Mouse (Mus musculus): ENCODE measurements around the gene Gde1. TPM values are rescaled to one million over a fixed set of nuclear protein-coding genes. Genes with fewer than 3 reads are reported as not detected.
A peak's percentile ranks its signal among the peaks of the same experiment; 100 is the strongest.

Gene Gde1
- polyA plus RNA-seq, 1 experiment from 2014 or later: 102 TPM

DNA sequence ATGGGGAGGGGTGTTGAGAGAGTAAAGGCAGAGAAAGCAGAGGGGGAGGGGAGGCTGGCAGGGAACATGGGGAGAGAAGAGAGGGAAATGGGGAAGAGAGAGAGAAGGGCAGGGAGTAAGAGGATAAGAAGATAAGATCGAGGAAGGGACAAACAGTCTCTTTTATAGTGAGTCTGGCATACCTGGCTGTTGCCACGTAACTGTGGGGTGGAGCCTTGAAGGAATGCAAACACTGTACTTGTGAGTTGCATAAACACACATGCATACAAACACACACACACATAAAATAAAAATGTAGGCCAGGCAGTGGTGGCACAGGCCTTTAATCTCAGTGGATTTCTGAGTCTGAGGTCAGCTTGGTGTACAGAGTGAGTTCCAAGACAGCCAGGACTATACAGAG, 1.6 kb upstream of the Gde1 start:
- H3K27ac ChIP-seq (ENCODE audit: low read depth): no peak overlapping the region
- H3K4me1 ChIP-seq (ENCODE audit: insufficient read depth): 0 out of 2 replicates have a peak, but pooled peaks cover 6% of the 10 kb centered on the region
- no peak overlapping the region for H3K4me3 ChIP-seq (ENCODE audit: low read depth, low read length)
- no peak overlapping the region for H3K4me2 ChIP-seq
- no peaks in the 10 kb centered on the region for H3K9me3 ChIP-seq (ENCODE audit: low read depth, low read length)
- H3K27me3 ChIP-seq (ENCODE audit: insufficient read depth, low read length): no peaks in the 10 kb centered on the region
- no peaks in the 10 kb centered on the region for H3K36me3 ChIP-seq (ENCODE audit: insufficient read depth)
- H3K9ac ChIP-seq: no peak overlapping the region
- no peak for TF ChIP-seq CTCF (IDR thresholded peaks at IDR 0.05; ENCODE audit: low read depth)
- WGBS: 54% methylated on average over 2 of the region's 2 CpGs
- DNase-seq: no peak
- no peak for ATAC-seq (ENCODE audit: insufficient read depth)

GRCm38 (mm10) chr7:118706488-118706887, 910 bp upstream of the Gde1 start:
- no peak overlapping the region; the same call in 1 of the 2 replicates for H3K27ac ChIP-seq (ENCODE audit: low read depth)
- H3K4me1 ChIP-seq (ENCODE audit: insufficient read depth): 0 out of 2 replicates have a peak, but pooled peaks cover 6% of the 10 kb centered on the region
- TF ChIP-seq CTCF (IDR thresholded peaks at IDR 0.05; ENCODE audit: low read depth): no peak
- 79% methylated on average over 5 of the region's 5 CpGs for WGBS
- H3K4me2 ChIP-seq: no peak overlapping the region
- ATAC-seq (ENCODE audit: insufficient read depth) (no peak), DNase-seq (no peak)
- no peaks in the 10 kb centered on the region for H3K9me3 ChIP-seq (ENCODE audit: low read depth, low read length)
- peaks cover 3% of the 10 kb centered on the region; the same call in 1 of the 2 replicates for H3K36me3 ChIP-seq (ENCODE audit: insufficient read depth)
- H3K27me3 ChIP-seq (ENCODE audit: insufficient read depth, low read length): no peaks in the 10 kb centered on the region
- H3K9ac ChIP-seq: no peak overlapping the region
- H3K4me3 ChIP-seq (ENCODE audit: low read depth, low read length): no peak overlapping the region

GRCm38 (mm10) chr7:118706051-118706450, 473 bp upstream of the Gde1 start:
- peak; percentile 9; the same call in 1 of the 2 replicates for ATAC-seq (ENCODE audit: insufficient read depth)
- DNase-seq: no peak
- no peak overlapping the region; the same call in 1 of the 2 replicates for H3K27ac ChIP-seq (ENCODE audit: low read depth)

DNA sequence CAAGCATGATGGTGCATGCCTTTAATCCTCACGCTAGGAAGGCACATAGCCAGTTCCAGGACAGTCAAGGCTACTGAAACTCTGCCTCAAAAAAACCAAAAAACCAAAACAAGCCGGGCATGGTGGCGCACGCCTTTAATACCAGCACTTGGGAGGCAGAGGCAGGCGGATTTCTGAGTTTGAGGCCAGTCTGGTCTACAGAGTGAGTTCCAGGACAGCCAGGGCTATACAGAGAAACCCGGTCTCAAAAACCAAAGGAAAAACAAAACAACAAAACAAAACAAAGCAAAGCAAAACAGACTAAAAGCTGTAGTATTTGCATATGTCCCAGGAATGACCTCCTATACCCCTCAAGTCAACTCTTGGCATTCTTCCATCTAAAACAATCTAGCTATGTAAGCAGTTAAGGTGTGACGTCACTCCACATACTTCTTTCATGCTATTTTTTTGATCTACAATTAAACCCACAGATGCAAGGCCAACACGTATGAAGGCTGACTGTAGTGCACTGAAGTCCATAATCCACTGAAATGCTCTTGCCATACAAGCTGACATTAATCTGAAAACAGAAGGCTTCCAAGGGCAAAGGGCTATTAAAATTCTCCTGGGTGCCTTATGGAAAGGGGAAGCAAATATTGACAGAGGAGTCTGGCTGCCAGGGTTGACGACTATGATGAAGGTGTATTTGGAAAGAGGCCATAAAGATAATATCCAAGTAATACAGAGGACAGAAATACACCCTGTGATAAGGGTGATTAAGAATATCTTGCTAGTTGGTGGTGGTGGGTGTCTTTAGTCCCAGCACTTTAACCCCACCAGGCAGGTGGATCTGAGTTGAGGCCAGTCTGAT, 1.4 kb downstream of the Gde1 start:
- 66% methylated on average over 9 of the region's 9 CpGs for WGBS
- Histone ChIP-seq H3K9ac (peak overlapping the region; percentile 83; the same call in 1 of the 2 replicates), H3K4me1 (ENCODE audit: insufficient read depth) (0 out of 2 replicates have a peak, but pooled peaks cover 6% of the 10 kb centered on the region), H3K4me3 (ENCODE audit: low read depth, low read length) (peak overlapping the region; percentile 87), H3K36me3 (ENCODE audit: insufficient read depth) (peaks cover 3% of the 10 kb centered on the region; the same call in 1 of the 2 replicates), H3K27me3 (ENCODE audit: insufficient read depth, low read length) (no peaks in the 10 kb centered on the region), H3K9me3 (ENCODE audit: low read depth, low read length) (no peaks in the 10 kb centered on the region), H3K4me2 (peak overlapping the region; percentile 70), H3K27ac (ENCODE audit: low read depth) (peak overlapping the region; percentile 83; the same call in 1 of the 2 replicates)
- DNase-seq (peak; percentile 68), ATAC-seq (ENCODE audit: insufficient read depth) (no peak)
- no peak for TF ChIP-seq CTCF (IDR thresholded peaks at IDR 0.05; ENCODE audit: low read depth)

More at GRCm38 (mm10) chr7:118706051-118706450, 473 bp upstream of the Gde1 start:
- Histone ChIP-seq H3K4me3 (ENCODE audit: low read depth, low read length) (peak overlapping the region; percentile 87), H3K4me1 (ENCODE audit: insufficient read depth) (0 out of 2 replicates have a peak, but pooled peaks cover 6% of the 10 kb centered on the region), H3K4me2 (peak overlapping the region; percentile 70), H3K9me3 (ENCODE audit: low read depth, low read length) (no peaks in the 10 kb centered on the region), H3K36me3 (ENCODE audit: insufficient read depth) (peaks cover 3% of the 10 kb centered on the region; the same call in 1 of the 2 replicates), H3K9ac (peak overlapping the region; percentile 83; the same call in 1 of the 2 replicates), H3K27me3 (ENCODE audit: insufficient read depth, low read length) (no peaks in the 10 kb centered on the region)
- no peak for TF ChIP-seq CTCF (IDR thresholded peaks at IDR 0.05; ENCODE audit: low read depth)
- 30% methylated on average over 6 of the region's 6 CpGs for WGBS

GRCm38 (mm10) chr7:118703144-118703561, 2.4 kb downstream of the Gde1 start:
- ATAC-seq (ENCODE audit: insufficient read depth): no peak
- Histone ChIP-seq H3K27ac (ENCODE audit: low read depth) (no peak overlapping the region), H3K4me1 (ENCODE audit: insufficient read depth) (0 out of 2 replicates have a peak, but pooled peaks cover 6% of the 10 kb centered on the region), H3K27me3 (ENCODE audit: insufficient read depth, low read length) (no peaks in the 10 kb centered on the region), H3K36me3 (ENCODE audit: insufficient read depth) (peaks cover 7% of the 10 kb centered on the region), H3K4me2 (no peak overlapping the region), H3K4me3 (ENCODE audit: low read depth, low read length) (no peak overlapping the region), H3K9ac (no peak overlapping the region), H3K9me3 (ENCODE audit: low read depth, low read length) (no peaks in the 10 kb centered on the region)
- peak; percentile 33 for DNase-seq
- WGBS: 79% methylated on average over 15 of the region's 15 CpGs
- TF ChIP-seq CTCF (IDR thresholded peaks at IDR 0.05; ENCODE audit: low read depth): no peak

DNA sequence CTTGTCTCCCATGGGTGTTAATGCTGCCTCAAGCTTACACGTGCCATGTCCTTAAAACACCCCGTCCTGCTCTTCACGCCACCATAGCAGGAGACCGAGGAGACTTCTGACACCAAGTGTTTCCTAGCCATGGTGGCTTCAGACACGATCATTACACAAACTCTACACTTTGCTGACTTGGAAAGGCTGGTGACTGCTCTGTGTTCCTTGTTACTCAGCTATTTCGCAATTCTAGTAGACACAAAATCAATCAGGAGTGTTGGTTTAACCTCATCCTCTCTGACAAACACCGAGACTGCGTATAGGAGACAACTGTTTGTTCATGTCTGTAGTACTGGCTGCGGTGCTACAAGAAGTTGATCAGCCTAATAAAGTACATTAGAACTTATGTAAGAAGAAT, 6.7 kb downstream of the Gde1 start:
- no peaks in the 10 kb centered on the region for H3K27me3 ChIP-seq (ENCODE audit: insufficient read depth, low read length)
- no peaks in the 10 kb centered on the region for H3K4me1 ChIP-seq (ENCODE audit: insufficient read depth)
- no peak for ATAC-seq (ENCODE audit: insufficient read depth)
- no peak overlapping the region for H3K4me3 ChIP-seq (ENCODE audit: low read depth, low read length)
- no peak for TF ChIP-seq CTCF (IDR thresholded peaks at IDR 0.05; ENCODE audit: low read depth)
- no peaks in the 10 kb centered on the region for H3K9me3 ChIP-seq (ENCODE audit: low read depth, low read length)
- DNase-seq: no peak
- H3K27ac ChIP-seq (ENCODE audit: low read depth): no peak overlapping the region
- peaks cover 38% of the 10 kb centered on the region for H3K36me3 ChIP-seq (ENCODE audit: insufficient read depth)
- no peak overlapping the region for H3K4me2 ChIP-seq
- H3K9ac ChIP-seq: no peak overlapping the region
- 82% methylated on average over 9 of the region's 9 CpGs for WGBS

GRCm38 (mm10) chr7:118697168-118697567, 8.4 kb downstream of the Gde1 start:
- 72% methylated on average over 4 of the region's 4 CpGs for WGBS
- no peak for ATAC-seq (ENCODE audit: insufficient read depth)
- no peak for TF ChIP-seq CTCF (IDR thresholded peaks at IDR 0.05; ENCODE audit: low read depth)
- H3K4me2 ChIP-seq: no peak overlapping the region
- H3K9me3 ChIP-seq (ENCODE audit: low read depth, low read length): no peaks in the 10 kb centered on the region
- no peak overlapping the region for H3K4me3 ChIP-seq (ENCODE audit: low read depth, low read length)
- H3K27ac ChIP-seq (ENCODE audit: low read depth): no peak overlapping the region
- no peaks in the 10 kb centered on the region for H3K4me1 ChIP-seq (ENCODE audit: insufficient read depth)
- no peak for DNase-seq
- H3K36me3 ChIP-seq (ENCODE audit: insufficient read depth): peaks cover 50% of the 10 kb centered on the region
- H3K27me3 ChIP-seq (ENCODE audit: insufficient read depth, low read length): no peaks in the 10 kb centered on the region
- no peak overlapping the region for H3K9ac ChIP-seq

All from lung, embryonic 14.5 days (tissue).